Mouse (Mus musculus) forebrain, postnatal 0 days (tissue): Measurements from ENCODE around the gene Tmco4. TPM values are rescaled to one million over a fixed set of nuclear protein-coding genes. Genes with fewer than 3 reads are reported as not detected.

Experiments used
- ATAC-seq: fragments of 200-750 bp; cut with Nextera tagmentation; 2 replicates; pipeline ENCODE4 v1.8.0; 2017; ENCODE audit warnings: mild to moderate bottlenecking, moderate library complexity
- DNase-seq: peaks from one replicate; pipeline ENCODE4 v3.0.0-alpha.2; 2015
- H3K27ac ChIP-seq: fragments of 300-500 bp; sonication (generic); 2 replicates; pipeline ENCODE4 v1.5.1; 2014; ENCODE audit warnings: low read depth, mild to moderate bottlenecking, antibody characterized with exemption, low read length, moderate library complexity, mixed read lengths
- H3K27me3 ChIP-seq: fragments of 300-500 bp; sonication (generic); 2 replicates; pipeline ENCODE4 v1.6.1; 2014; ENCODE audit warnings: mild to moderate bottlenecking, low read length, mixed read lengths; ENCODE audit not compliant: insufficient read depth
- H3K36me3 ChIP-seq: fragments of 300-500 bp; sonication (generic); 2 replicates; pipeline ENCODE4 v1.6.1; 2014; ENCODE audit warnings: mild to moderate bottlenecking, moderate library complexity; ENCODE audit not compliant: insufficient read depth
- H3K4me1 ChIP-seq: fragments of 300-500 bp; sonication (generic); 2 replicates; pipeline ENCODE4 v1.6.1; 2014; ENCODE audit warnings: antibody characterized with exemption; ENCODE audit not compliant: insufficient read depth
- H3K4me2 ChIP-seq: fragments of 300-500 bp; sonication (generic); 2 replicates; pipeline ENCODE4 v1.6.1; 2014; ENCODE audit warnings: low read depth, mild to moderate bottlenecking, moderate library complexity
- H3K4me3 ChIP-seq: fragments of 300-500 bp; sonication (generic); 2 replicates; pipeline ENCODE4 v1.5.1; 2014; ENCODE audit warnings: low read depth, low read length, mixed read lengths
- H3K9ac ChIP-seq: fragments of 300-500 bp; sonication (generic); 2 replicates; pipeline ENCODE4 v1.6.1; 2014; ENCODE audit warnings: mild to moderate bottlenecking
- H3K9me3 ChIP-seq: fragments of 300-500 bp; sonication (generic); 2 replicates; pipeline ENCODE4 v1.6.1; 2016; ENCODE audit warnings: low read length
- CTCF ChIP-seq: sonication (generic); IDR thresholded peaks from 2 replicates; pipeline ENCODE4 v1.5.1; 2016; ENCODE audit warnings: antibody characterized with exemption, control low read depth, low read depth
- WGBS: fragments of 180-500 bp; shearing (Covaris S2); extraction: QIAGEN DNeasy Blood & Tissue Kit; methylation state at CpG from one replicate; pipeline ENCODE4 v1.1.7; 2014; 5-methylcytosine and 5-hydroxymethylcytosine counted together
- polyA plus RNA-seq: library from polyadenylated mRNA; unstranded; fragments of >200 nt; fragmentation: Nextera tagmentation; extraction: Ambion mirVana; gene quantifications from 2 replicates; pipeline ENCODE4 v1.2.1, GENCODE M21; 2015
- total RNA-seq: library from RNA; depleted of rRNA; stranded (reverse); fragments of >200 nt; gene quantifications from 2 replicates; pipeline ENCODE4 v1.2.3, GENCODE M21; 2014; rRNA removed

The Tmco4 gene
- total and polyA plus RNA-seq, 2 experiments from 2014 or later, result 1.5 to 4.0 TPM

DNA sequence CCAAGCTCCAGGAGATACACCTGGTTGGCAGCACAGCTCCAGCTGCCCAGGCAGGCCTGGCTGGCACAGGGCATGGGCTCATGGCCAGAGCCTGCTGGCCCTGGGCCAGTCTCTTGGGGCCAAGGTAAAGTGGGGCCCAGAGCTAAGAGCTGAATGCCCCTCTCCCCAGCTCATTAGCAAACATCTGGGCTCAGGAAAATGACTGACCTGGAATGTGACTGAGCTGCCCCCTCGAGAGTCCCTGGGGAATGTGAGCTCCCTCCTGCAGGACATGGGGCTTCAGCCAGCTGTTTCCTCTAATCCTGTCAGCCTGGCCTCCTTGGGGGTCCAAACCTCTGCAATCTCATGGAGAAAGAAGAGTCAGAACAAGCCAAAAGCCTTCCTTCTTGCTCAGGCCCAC lies 122.7 kb downstream of the Tmco4 start:
- Histone ChIP-seq H3K4me2 (no peak overlapping the region), H3K4me3 (no peak overlapping the region), H3K27me3 (peaks cover 23% of the 10 kb centered on the region), H3K4me1 (no peaks in the 10 kb centered on the region; the same call in 1 of the 2 replicates), H3K27ac (no peak overlapping the region), H3K9me3 (no peaks in the 10 kb centered on the region), H3K9ac (no peak overlapping the region), H3K36me3 (no peaks in the 10 kb centered on the region)
- ATAC-seq (no peak), DNase-seq (no peak)
- no peak for TF ChIP-seq CTCF
- 33% methylated on average over 1 of the region's 1 CpGs for WGBS

- Histone ChIP-seq H3K27me3 (peaks cover 19% of the 10 kb centered on the region), H3K36me3 (no peaks in the 10 kb centered on the region), H3K4me3 (no peak overlapping the region), H3K4me1 (no peaks in the 10 kb centered on the region; the same call in 1 of the 2 replicates), H3K9me3 (no peaks in the 10 kb centered on the region), H3K27ac (no peak overlapping the region), H3K9ac (no peak overlapping the region), H3K4me2 (no peak overlapping the region)
- DNase-seq, result no peak
- no peak for TF ChIP-seq CTCF
- no peak for ATAC-seq
- 51% methylated on average over 5 of the region's 5 CpGs for WGBS
Observed at GRCm38 (mm10) chr4:139096201-139096600, 123.5 kb downstream of the Tmco4 start.

- H3K4me2 ChIP-seq, result no peak overlapping the region
- no peak overlapping the region for H3K27ac ChIP-seq
- no peak for TF ChIP-seq CTCF
- ATAC-seq (no peak), DNase-seq (no peak)
- 84% methylated on average over 8 of the region's 8 CpGs for WGBS
- no peaks in the 10 kb centered on the region for H3K27me3 ChIP-seq
- no peak overlapping the region for H3K4me3 ChIP-seq
- H3K4me1 ChIP-seq, result no peaks in the 10 kb centered on the region
- H3K36me3 ChIP-seq, result peaks cover 27% of the 10 kb centered on the region
- no peak overlapping the region for H3K9ac ChIP-seq
- no peaks in the 10 kb centered on the region for H3K9me3 ChIP-seq
Observed at GRCm38 (mm10) chr4:139100326-139100725, 127.6 kb downstream of the Tmco4 start.

DNA sequence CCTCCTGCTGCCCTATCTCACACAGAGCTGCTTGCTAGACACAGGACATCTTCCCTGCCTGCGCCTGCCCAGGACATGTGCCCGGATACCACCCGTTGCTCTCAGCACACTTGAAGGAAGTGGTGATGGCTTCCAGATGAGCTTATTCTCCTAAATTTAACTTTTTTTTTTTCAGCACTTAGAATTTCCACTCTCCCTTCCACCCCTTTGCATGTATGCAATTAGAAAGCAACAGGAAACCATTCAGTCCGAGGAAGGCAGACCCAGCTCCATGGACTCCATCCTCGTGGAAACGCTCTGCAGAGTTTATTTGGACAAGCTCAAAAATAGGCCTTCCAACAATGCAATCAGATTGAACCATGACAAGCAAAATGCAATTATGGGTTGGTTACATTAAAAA lies 128.9 kb downstream of the Tmco4 start:
- WGBS, result 83% methylated on average over 6 of the region's 6 CpGs
- Histone ChIP-seq H3K9me3 (no peaks in the 10 kb centered on the region), H3K27me3 (no peaks in the 10 kb centered on the region), H3K4me3 (no peak overlapping the region), H3K4me1 (no peaks in the 10 kb centered on the region), H3K27ac (no peak overlapping the region), H3K4me2 (no peak overlapping the region), H3K36me3 (peaks cover 27% of the 10 kb centered on the region), H3K9ac (no peak overlapping the region)
- ATAC-seq, result no peak
- no peak for DNase-seq
- no peak for TF ChIP-seq CTCF

- TF ChIP-seq CTCF, result no peak
- no peak for DNase-seq
- Histone ChIP-seq H3K9ac (no peak overlapping the region), H3K27ac (no peak overlapping the region), H3K27me3 (no peaks in the 10 kb centered on the region), H3K36me3 (peaks cover 27% of the 10 kb centered on the region), H3K9me3 (no peaks in the 10 kb centered on the region), H3K4me2 (no peak overlapping the region), H3K4me1 (no peaks in the 10 kb centered on the region), H3K4me3 (no peak overlapping the region)
- no peak for ATAC-seq
- 100% methylated on average over 1 of the region's 1 CpGs for WGBS
Observed at GRCm38 (mm10) chr4:139105453-139105852, 132.8 kb downstream of the Tmco4 start.

Other genes starting within 250 kb of the Tmco4 start
- gene Pla2g2c, start 248.1 kb upstream of the Tmco4 start, total RNA-seq, result 0.24 and 0.77 TPM in 2 replicates
- 0.28 and 0.42 TPM in 2 replicates for gene Pla2g2c, start 248.1 kb upstream of the Tmco4 start, polyA plus RNA-seq
- 4.0 and 5.6 TPM in 2 replicates for gene Ubxn10, start 235.7 kb upstream of the Tmco4 start, total RNA-seq
- 2.4 and 3.5 TPM in 2 replicates for gene Ubxn10, start 235.7 kb upstream of the Tmco4 start, polyA plus RNA-seq
- gene Pla2g2f, start 215.3 kb upstream of the Tmco4 start, total RNA-seq, result 0.23 TPM in 1 of 2 replicates, not detected in the other
- not detected in 2 replicates for gene Pla2g2f, start 215.3 kb upstream of the Tmco4 start, polyA plus RNA-seq
- gene Pla2g2d, start 197.2 kb upstream of the Tmco4 start, total RNA-seq, result 0.38 TPM in 1 of 2 replicates, not detected in the other
- 0.23 TPM in 1 of 2 replicates, not detected in the other for gene Pla2g2d, start 197.2 kb upstream of the Tmco4 start, polyA plus RNA-seq
- 0.15 and 2.9 TPM in 2 replicates for gene Pla2g5, start 109.4 kb upstream of the Tmco4 start, total RNA-seq
- gene Pla2g5, start 109.4 kb upstream of the Tmco4 start, polyA plus RNA-seq, result 1.1 and 1.5 TPM in 2 replicates
- gene Gm13030, start 98.9 kb upstream of the Tmco4 start, total RNA-seq, result not detected in 2 replicates
- not detected in 2 replicates for gene Gm13030, start 98.9 kb upstream of the Tmco4 start, polyA plus RNA-seq
- not detected in 2 replicates for gene Pla2g2e, start 94.9 kb upstream of the Tmco4 start, total RNA-seq
- not detected in 2 replicates for gene Pla2g2e, start 94.9 kb upstream of the Tmco4 start, polyA plus RNA-seq
- 10.5 and 13.1 TPM in 2 replicates for gene Otud3, start 58.9 kb upstream of the Tmco4 start, total RNA-seq
- 2.6 and 2.8 TPM in 2 replicates for gene Otud3, start 58.9 kb upstream of the Tmco4 start, polyA plus RNA-seq
- gene Rnf186, start 5.8 kb upstream of the Tmco4 start, total RNA-seq, result not detected in 2 replicates
- gene Rnf186, start 5.8 kb upstream of the Tmco4 start, polyA plus RNA-seq, result not detected in 2 replicates
- gene Htr6, start 102.7 kb downstream of the Tmco4 start, total RNA-seq, result 1.8 and 4.0 TPM in 2 replicates
- gene Htr6, start 102.7 kb downstream of the Tmco4 start, polyA plus RNA-seq, result 0.67 TPM in 2 replicates
- 41.7 and 57.6 TPM in 2 replicates for gene Nbl1, start 120.1 kb downstream of the Tmco4 start, total RNA-seq
- 56.7 and 64.3 TPM in 2 replicates for gene Nbl1, start 120.1 kb downstream of the Tmco4 start, polyA plus RNA-seq
- gene Minos1, start 158.2 kb downstream of the Tmco4 start, total RNA-seq, result 17.9 and 19.9 TPM in 2 replicates
- gene Minos1, start 158.2 kb downstream of the Tmco4 start, polyA plus RNA-seq, result 412 and 532 TPM in 2 replicates
- 98.3 and 113 TPM in 2 replicates for gene Capzb, start 220.0 kb downstream of the Tmco4 start, total RNA-seq
- 315 and 325 TPM in 2 replicates for gene Capzb, start 220.0 kb downstream of the Tmco4 start, polyA plus RNA-seq